Mouse (Mus musculus): ENCODE measurements at regions not wholly inside any gene's neighbourhood (a gene's known extent, or its start where the extent isn't known, plus 50 kb on each side); places are given as distances from the start of the nearest gene placed in this dataset.

GRCm38 (mm10) chr16:80138963-80139362 lies 1048.1 kb upstream of the Tmprss15 start:
- 87% methylated on average over 6 of the region's 6 CpGs for WGBS
- no peak overlapping the region for H3K4me2 ChIP-seq (replicated peaks)
- no peaks in the 10 kb centered on the region for H3K9me3 ChIP-seq
- no peaks in the 10 kb centered on the region for H3K36me3 ChIP-seq
- H3K4me3 ChIP-seq (replicated peaks): no peak overlapping the region
- H3K4me1 ChIP-seq (replicated peaks): no peaks in the 10 kb centered on the region
- no peaks in the 10 kb centered on the region for H3K27me3 ChIP-seq
- H3K27ac ChIP-seq: no peak overlapping the region
- no peak overlapping the region for H3K9ac ChIP-seq (replicated peaks)
- ATAC-seq: no peak

DNA sequence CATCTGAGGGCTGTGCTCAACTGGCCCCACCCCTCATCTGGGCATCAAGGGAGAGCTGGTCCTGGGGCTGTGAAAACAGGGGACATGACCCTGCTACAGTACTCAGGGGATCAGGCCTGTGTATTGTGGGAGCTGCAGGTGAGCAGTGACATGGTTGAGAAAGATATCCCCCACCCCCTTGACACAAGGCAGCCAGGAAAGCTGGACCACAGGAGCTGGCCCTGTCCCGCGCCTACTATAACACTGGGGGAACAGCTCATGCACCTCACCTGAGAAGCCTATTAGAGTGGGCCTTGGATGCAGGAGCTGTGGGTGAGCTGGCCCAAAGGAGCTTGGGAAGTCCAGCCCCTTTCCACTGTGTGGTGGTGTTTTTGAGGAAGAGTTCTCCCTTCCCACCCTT lies 1047.3 kb upstream of the Tmprss15 start:
- no peak overlapping the region for H3K4me2 ChIP-seq (replicated peaks)
- H3K36me3 ChIP-seq: no peaks in the 10 kb centered on the region
- H3K4me1 ChIP-seq (replicated peaks): no peaks in the 10 kb centered on the region
- H3K9ac ChIP-seq (replicated peaks): no peak overlapping the region
- 96% methylated on average over 2 of the region's 2 CpGs for WGBS
- no peaks in the 10 kb centered on the region for H3K9me3 ChIP-seq
- no peaks in the 10 kb centered on the region for H3K27me3 ChIP-seq
- no peak overlapping the region for H3K27ac ChIP-seq
- peak; percentile 48; the same call in 1 of the 2 replicates for ATAC-seq
- H3K4me3 ChIP-seq (replicated peaks): no peak overlapping the region

Measured in midbrain, embryonic 13.5 days (tissue).